Comparison of ENCODE assay signal across 8 mouse cellular contexts in genomic region chr6:145482656-145483317, GRCm38 (mm10).
DNase-seq lines count a peak whose midpoint lies in the region; ATAC-seq lines count a peak whose summit lies in the region.

No protein-coding gene starts in this region.

- H3K9me3 ChIP-seq in midbrain, embryonic 14.5 days (ENCODE audit: control insufficient read depth, low read length) = no peaks in the 10 kb centered on the region

- no peak overlapping the region for H3K4me2 ChIP-seq in midbrain, embryonic 14.5 days (ENCODE audit: low read length)

- intact Hi-C loops in heart, postnatal 14 days (cut with DNase I) = no loop called here
- intact Hi-C loops in gastrocnemius, postnatal 14 days (cut with DNase I; ENCODE audit: low total_unique reads) = no loop called here

- H3K4me1 ChIP-seq in midbrain, embryonic 14.5 days (ENCODE audit: control insufficient read depth, insufficient read depth, low read length) = peaks cover 25% of the 10 kb centered on the region

- 87% methylated on average over 17 of the region's 17 CpGs for WGBS in midbrain, embryonic 14.5 days

- H3K27ac ChIP-seq in midbrain, embryonic 14.5 days (replicated peaks; ENCODE audit: low read depth, low read length) = no peak overlapping the region

- no peak overlapping the region for H3K4me3 ChIP-seq in midbrain, embryonic 14.5 days (replicated peaks; ENCODE audit: low read depth, low read length)

- peak; percentile 72 to 73 for DNase-seq in cerebellum, postnatal 14 days
- no peak for DNase-seq in cerebellum, adult 18-20 months
- peak; percentile 38 for DNase-seq in layer of hippocampus, adult 11-12 months (ENCODE audit: low spot score)
- no peak for DNase-seq in layer of hippocampus, postnatal 10 days (ENCODE audit: low spot score in 2 of 2)
- DNase-seq in heart, postnatal 14 days = peak; percentile 14 to 39
- DNase-seq in lung, postnatal 25 days (ENCODE audit: low spot score) = peak; percentile 32
- DNase-seq in gastrocnemius, postnatal 14 days = no peak
- DNase-seq in midbrain, embryonic 14.5 days = no peak

- no peak overlapping the region for H3K9ac ChIP-seq in midbrain, embryonic 14.5 days (replicated peaks; ENCODE audit: low read length)

- no peak for ATAC-seq in midbrain, embryonic 14.5 days (ENCODE audit: low FRiP score, low TSS enrichment)

- no peaks in the 10 kb centered on the region for H3K36me3 ChIP-seq in midbrain, embryonic 14.5 days (ENCODE audit: control insufficient read depth, insufficient read depth, low read length)

- no peaks in the 10 kb centered on the region for H3K27me3 ChIP-seq in midbrain, embryonic 14.5 days (ENCODE audit: control insufficient read depth, insufficient read depth, low read length)

Comparison
In these comparisons a context has a peak if more than half of its experiments do, and no peak if none do; other contexts are left out.
1. DNase-seq: peak in cerebellum, postnatal 14 days (2 of 2), layer of hippocampus, adult 11-12 months (single experiment), heart, postnatal 14 days (2 of 2) and lung, postnatal 25 days (single experiment); none in cerebellum, adult 18-20 months (0 of 2), layer of hippocampus, postnatal 10 days (0 of 2), gastrocnemius, postnatal 14 days (single experiment) and midbrain, embryonic 14.5 days (single experiment).